Mouse (Mus musculus) CD4-positive, CD25-positive, alpha-beta regulatory T cell, adult 4 months (primary cell): ENCODE measurements around the gene Them4. TPM values are rescaled to one million over a fixed set of nuclear protein-coding genes. Genes with fewer than 3 reads are reported as not detected.

Experiments used
- ATAC-seq: one replicate; pipeline ENCODE4 v1.8.0; 2017
- polyA plus RNA-seq, 2 experiments: library from polyadenylated mRNA; unstranded; fragments of 100-300 nt; shearing (Covaris generic); gene quantifications; one replicate each; pipeline ENCODE4 v1.2.1; 2017

Them4 gene
- polyA plus RNA-seq, 2 experiments from 2014 or later: 9.9 to 11.9 TPM

GRCm38 (mm10) chr3:94369709-94370108, 59.8 kb downstream of the Them4 start:
- ATAC-seq: no peak

DNA sequence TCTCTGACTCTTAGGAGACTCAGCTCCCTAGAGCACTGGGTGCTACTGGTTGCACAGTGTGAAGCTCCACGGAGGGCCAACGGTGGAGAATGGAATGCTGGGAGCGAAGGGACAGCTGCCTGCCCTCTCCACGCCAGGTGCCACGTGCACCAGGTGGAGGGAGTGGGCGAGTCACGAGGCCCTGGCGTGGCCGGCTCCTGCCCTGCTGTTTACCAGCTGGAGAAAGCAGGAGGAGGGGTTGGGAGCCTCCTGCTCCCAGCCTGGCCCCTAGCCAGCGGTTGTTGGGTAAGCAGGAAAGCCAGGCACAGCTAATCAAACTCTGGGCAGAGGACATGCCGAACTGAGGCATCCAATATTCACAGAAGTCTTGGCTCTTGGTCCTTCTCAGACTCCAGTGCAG, 61.7 kb downstream of the Them4 start:
- no peak for ATAC-seq

GRCm38 (mm10) chr3:94372038-94372437, 62.1 kb downstream of the Them4 start:
- ATAC-seq: no peak

DNA sequence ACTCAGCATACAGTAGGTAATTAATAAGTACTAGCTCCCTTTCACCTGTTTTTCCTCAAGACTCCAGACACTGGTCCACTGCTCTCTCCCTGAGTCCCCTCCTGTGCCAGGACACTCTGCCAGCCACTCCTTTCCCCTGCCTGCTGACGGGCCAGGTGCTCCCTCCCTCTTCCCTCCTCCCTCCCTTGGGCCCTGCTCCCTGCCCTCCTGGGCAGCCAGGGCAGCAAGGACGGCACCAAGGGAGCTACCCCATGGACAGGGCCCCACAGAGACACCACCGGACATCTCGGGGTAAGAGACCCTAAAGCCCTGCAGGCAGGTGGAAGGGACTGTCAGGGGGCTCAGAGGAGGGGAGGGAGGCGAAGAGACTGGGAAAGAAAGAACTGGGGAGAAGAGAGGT, 62.8 kb downstream of the Them4 start, which contains the start of gene Rorc:
Gene Rorc, plus strand, starts transcription at position 154 of the 400 bp plus-strand sequence.
- no peak for ATAC-seq

DNA sequence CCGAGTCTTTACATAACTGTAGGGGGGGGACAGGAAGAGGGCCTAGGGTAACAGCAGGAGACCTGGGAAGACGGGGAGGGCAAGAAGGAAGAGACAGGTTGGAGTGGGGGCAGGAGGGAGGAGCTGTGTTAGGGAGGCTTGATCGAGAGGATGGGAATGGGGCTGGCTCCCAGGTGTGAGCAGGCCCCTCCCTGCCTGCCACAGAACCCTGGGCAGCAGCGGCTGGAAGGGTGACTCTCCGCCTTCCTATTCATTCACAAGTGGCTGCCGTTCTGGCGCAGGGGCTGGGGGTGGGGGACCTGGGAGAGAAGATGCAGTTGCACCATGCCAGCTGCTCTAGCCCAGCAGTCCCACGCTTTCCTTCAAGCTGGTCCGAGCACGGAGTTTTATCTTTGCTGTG, 63.2 kb downstream of the Them4 start:
- no peak for ATAC-seq

- ATAC-seq: no peak
These were observed 63.7 kb downstream of the Them4 start for GRCm38 (mm10) chr3:94373597-94374011.

DNA sequence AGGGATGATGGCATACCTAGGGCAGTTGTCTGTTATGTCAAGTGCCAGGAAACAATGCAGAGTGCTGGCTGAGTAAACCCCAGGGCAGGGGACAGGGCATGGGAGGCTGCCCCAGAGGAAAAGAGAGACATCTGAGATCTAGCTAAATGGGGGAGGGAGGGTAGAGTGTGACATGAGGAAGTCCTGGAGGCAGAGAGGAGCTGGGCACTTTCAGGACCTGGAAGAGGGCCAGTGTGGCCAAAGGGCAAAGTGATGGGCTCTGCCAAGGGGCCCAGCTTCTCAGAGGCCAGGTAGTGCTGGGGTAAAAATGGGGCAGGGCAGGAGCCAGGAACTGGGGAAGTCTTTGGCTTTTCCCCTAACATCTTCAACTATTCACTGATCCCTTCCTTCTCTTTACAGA, 64.7 kb downstream of the Them4 start:
- ATAC-seq: no peak

GRCm38 (mm10) chr3:94375146-94375545, 65.3 kb downstream of the Them4 start:
- ATAC-seq: no peak

- no peak for ATAC-seq
These were observed 66.0 kb downstream of the Them4 start for GRCm38 (mm10) chr3:94375861-94376260.

GRCm38 (mm10) chr3:94377028-94377923, 67.4 kb downstream of the Them4 start:
- peak; percentile 11 for ATAC-seq

GRCm38 (mm10) chr3:94379831-94380510, 70.1 kb downstream of the Them4 start:
- ATAC-seq: peak; percentile 72

Other genes with a start within 250 kb of the Them4 start
- not detected for gene Gm10697, start 237.4 kb upstream of the Them4 start, polyA plus RNA-seq
- gene Gm10696, start 131.9 kb upstream of the Them4 start, polyA plus RNA-seq: not detected
- gene Gm5286, start 113.4 kb upstream of the Them4 start, polyA plus RNA-seq: not detected
- not detected for gene Gm4778, start 46.1 kb upstream of the Them4 start, polyA plus RNA-seq
- gene Them5, start 32.0 kb downstream of the Them4 start, polyA plus RNA-seq: not detected
- not detected for gene C2cd4d, start 52.3 kb downstream of the Them4 start, polyA plus RNA-seq
- 1 to 10 TPM; 4.4 to 7.4 TPM for gene Rorc, start 62.7 kb downstream of the Them4 start, polyA plus RNA-seq
- gene Lingo4, start 88.4 kb downstream of the Them4 start, polyA plus RNA-seq: under 1 TPM; 0.40 to 0.48 TPM
- 10 to 100 TPM; 11.4 to 11.6 TPM for gene Tdrkh, start 103.2 kb downstream of the Them4 start, polyA plus RNA-seq
- 10 to 100 TPM; 47.2 to 47.6 TPM for gene Mrpl9, start 133.2 kb downstream of the Them4 start, polyA plus RNA-seq
- under 1 TPM in 1 of 2 experiments, not detected in 1; 0.94 TPM for gene Oaz3, start 133.8 kb downstream of the Them4 start, polyA plus RNA-seq
- 1 to 10 TPM in 1 of 2 experiments, under 1 TPM in 1; 0.55 to 1.8 TPM for gene Celf3, start 168.2 kb downstream of the Them4 start, polyA plus RNA-seq
- 1 to 10 TPM in 1 of 2 experiments, not detected in 1; 1.4 TPM for gene Riiad1, start 170.3 kb downstream of the Them4 start, polyA plus RNA-seq